Mouse (Mus musculus) kidney, adult 9 months (tissue): ENCODE data around the gene Pdk2.

Source experiments
- DNase-seq: peaks from one replicate; pipeline ENCODE4 v3.0.0; 2022

The Pdk2 gene

DNA sequence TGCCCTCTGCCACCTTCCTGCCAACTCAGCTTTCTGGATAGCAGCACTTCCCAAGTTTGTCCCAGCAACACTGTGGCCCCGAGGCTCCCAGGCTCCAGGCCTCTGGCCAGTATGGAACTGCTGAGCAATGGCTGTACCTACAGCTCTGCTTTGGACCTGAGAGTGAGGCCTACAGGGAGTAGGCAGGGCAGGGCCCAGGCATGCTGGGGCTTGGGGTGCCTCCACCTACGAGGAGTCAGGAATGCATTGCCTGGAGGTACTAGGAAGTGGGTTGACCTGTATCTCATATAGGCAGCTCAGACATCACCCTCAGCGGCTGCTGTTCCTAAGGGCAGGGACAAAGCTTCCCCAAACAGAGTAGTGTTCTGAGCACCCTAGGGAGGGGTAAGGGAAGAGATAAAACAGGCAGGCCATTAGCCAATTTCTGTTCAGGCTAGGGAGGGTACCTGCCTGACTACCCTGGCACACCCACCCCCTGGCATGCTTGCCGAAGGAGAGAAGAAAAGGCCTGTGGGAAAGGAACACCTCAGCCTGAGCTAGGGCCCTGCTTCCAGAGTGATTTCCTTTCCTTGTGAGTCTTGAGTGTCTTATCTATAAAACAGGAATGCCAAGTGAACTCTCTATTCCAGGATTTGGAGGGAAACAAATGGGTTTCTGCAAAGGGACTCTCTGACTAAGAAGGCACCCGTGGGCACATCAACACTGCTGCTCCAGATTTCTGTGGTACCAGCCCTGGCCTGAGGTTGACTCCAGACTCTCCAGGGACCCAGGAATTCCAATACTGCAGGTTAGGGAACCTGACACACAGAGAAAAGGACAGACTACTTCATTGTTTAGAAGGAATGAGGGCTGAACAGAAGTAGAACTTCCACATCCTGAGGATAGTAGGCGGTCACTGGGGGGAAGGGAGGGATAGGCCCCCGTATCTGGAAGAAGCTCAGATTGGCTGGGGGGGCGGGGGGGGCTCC, 29.3 kb upstream of the Pdk2 start:
- DNase-seq = no peak

GRCm38 (mm10) chr11:95069226-95069957, 28.2 kb upstream of the Pdk2 start:
- no peak for DNase-seq

DNA sequence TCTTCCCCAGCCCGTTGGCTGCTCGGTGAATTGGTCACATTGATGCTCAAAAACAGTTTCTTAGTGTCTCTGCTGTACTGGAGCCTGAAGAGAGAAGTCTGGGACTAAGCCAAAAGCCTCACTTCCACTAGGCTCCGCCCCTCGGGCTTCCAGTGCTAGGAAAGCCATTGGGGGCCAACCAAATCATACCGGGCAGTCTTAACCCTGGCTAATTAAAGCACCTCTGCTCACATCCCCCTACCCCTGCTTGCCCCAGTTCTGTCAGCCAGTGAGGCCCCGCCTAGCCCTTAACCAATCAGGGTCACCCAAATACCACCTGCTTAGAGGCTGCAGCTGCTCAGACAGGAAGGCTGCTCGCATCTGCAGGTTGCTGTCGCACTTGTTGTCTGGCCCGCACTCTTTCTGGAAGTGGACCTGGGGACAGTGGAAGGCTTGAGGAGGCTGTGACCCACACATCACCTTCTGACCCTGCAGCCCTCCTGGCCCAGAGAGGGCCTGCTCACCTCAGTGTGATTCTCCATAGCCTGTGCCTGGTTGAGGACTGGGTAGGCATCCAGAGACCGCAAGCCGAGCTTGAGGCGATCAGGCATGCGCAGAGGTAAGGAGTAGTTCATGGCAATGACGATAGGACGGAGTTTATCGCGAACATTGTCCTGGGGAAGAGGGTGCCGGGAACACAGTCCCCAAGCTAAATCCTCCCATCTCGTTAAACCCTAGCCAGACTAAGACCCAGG, 15.8 kb upstream of the Pdk2 start:
- no peak for DNase-seq

- no peak for DNase-seq
Measured at GRCm38 (mm10) chr11:95053062-95053461, 11.9 kb upstream of the Pdk2 start.

DNA sequence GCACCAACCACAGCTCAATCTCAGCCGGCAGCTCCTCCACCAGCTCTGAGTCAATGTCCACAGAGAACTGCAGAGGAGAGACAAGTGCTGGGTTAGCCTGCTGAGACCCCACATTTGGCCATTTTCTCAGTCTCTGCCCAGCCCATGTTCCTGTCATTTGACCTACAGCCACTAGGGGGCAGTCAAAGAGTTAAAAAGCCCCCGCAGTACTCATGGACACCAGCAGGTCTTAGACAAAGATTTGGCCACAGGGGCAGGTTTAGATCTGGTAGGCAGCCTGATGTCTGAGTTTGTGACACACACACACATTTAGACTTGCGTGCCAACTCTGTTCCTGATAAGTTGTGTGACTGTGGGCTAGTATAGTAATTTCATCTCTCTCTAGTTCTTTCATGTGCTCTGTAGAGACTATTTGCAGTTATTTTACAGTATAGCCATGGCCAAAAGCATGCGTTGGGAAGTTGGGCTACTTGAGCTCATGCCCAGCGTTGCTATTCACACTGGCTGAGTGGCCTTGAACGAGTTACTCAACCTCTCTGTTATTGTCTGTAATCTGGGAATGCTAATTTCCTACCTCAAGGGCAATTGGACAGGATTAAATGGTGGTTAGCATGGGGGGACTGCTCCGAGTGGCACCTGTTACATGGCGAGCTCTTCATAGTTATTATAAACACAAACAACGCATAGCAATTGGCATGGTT, 6.0 kb upstream of the Pdk2 start:
- peak; percentile 70 for DNase-seq

DNA sequence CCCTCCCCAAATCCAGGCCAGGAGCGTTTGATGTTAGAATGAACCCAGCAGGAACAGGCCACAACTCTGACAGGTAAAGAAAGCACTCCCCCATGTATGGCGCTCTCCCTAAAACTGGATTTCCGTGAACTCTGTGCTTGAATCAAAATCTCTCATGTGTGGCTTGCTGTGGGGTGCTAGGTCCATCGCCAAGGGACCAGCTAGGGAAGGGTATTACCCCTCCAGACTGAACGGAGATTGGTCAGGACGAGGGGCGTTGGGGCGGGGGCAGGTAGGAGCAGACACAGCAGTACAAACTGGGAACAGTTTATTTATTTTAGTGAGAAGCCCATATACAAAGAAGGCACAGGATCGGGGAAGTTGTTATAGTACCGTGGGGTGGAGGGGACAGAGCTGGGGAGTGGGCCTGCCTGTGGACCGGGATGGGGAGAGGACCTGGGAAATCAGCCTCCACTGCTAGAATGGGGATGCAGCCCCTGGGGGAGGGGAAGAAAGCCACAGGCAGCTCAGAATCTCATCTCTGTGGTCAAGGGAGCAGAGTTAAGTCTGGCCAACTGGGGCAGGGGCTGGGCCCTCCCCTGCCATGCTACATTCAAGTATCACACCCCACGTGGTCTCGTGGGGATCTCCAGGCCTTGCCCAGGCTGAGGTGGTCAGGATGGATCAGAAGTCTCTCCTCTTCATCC, 3.2 kb upstream of the Pdk2 start:
- DNase-seq = no peak

DNA sequence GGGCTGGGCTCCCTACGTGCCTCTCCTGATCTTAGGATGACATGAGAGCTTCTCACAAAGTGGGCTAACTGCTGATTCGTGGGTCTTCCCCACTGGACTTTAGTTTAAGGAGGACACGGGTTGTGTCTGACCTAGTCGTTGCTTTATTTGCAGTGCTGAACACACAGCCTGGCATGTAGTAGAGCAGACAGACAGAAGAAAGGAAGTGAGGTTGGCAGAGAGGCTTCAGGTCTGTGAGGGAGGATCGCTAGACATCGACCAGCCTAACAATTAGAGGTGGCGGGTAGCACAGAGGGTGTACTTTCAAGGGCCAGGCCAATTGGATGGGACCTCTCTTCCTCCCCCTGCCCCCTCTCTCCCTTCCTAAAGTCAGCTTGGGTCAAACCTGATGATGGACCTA, 2.5 kb upstream of the Pdk2 start:
- DNase-seq = no peak

GRCm38 (mm10) chr11:95043060-95043459, 1.9 kb upstream of the Pdk2 start:
- DNase-seq = no peak

GRCm38 (mm10) chr11:95042096-95042495, 942 bp upstream of the Pdk2 start:
- DNase-seq = peak; percentile 94

DNA sequence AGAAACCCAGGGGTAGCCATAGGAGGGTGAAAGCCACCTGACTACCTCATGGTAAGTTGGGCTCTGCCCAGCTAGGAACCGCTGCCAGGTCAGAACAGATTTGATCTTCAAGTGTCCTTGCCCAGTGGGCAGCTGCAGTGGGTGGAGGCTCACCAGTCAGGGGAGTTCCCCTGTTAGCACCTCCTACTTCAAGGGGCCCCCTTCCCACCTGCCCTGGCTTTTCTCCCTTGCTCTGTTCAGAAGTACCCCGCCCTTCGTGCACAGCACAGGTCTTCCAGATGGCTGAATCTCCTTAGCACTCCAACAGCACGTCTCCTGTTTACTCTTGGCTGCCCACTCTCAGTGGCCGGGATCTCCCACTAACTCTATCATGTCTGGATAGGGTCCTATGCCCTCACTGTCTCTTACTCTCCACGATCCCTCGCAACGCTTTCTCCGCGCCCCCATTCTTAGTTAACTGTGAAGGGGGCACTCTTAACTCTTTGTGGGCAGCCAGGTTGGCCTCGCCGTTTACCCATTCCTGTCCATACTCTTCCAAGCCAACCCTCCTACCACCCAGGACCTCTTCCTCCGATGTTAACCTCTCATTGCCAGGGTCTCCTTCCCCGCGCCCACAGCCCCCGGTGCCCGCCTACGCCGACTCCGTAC, 539 bp downstream of the Pdk2 start:
- DNase-seq = peak; percentile 98

GRCm38 (mm10) chr11:95039766-95040165, 1.4 kb downstream of the Pdk2 start:
- DNase-seq = peak; percentile 82

DNA sequence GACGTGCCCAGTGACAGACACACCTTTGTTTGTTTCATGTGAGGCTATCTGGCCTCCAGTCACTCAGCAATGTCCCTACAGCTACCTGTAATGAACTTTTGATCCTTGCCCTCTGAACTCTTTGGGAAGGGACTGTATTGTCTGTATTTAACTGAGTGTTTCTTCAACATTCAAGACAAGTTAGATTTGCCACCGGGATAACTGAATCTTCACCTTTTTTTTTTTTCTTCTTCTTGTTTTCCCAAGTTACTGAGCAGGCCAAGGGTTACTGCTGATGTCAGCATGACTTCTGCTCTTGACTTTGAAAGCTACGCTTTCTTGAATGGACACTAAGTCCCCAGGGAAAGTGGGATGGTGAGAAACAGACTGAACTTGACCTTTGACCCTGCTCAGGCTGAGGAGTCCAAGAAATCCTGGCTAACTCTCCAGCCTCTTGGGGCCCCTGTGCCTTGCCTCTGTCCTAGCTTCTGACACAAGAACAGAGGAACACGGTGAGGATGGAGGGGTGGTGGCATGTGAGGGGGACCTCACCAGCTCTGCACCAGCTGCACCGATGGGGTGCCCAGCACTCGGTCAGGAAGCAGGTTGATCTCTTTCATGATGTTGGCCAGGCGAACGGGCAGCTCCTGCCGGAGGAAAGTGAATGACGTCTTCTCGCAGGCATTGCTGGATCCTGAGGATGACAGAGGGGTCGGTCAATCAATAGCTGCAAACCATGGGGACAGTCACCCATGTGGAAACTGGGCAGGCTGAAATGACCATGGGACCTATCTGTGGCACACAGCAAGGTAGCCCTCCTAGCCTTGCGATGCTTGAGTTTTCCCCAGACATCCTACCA, 2.1 kb downstream of the Pdk2 start:
- DNase-seq = peak; percentile 95

GRCm38 (mm10) chr11:95038156-95038817, 2.9 kb downstream of the Pdk2 start:
- DNase-seq = no peak

DNA sequence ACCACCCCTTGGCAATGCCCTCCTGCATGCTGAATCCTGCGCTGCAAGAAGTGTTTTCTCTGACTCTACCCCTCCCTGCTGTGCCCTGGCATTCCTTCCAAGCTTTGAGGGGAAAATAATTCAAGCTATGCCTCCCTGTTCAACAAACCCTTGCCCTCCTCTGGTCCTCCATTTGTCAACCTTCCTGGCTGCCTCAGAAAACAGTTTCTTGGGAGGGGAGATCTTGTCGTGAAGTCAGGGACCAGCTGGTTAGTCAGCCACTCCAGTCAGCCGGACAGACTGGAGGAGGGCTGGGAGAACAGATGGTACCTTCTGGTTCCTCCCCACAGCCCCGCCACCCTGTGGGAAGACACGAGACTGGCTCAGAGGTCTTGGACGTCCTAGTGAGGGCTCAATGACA, 3.8 kb downstream of the Pdk2 start:
- DNase-seq = no peak

GRCm38 (mm10) chr11:95036521-95036920, 4.6 kb downstream of the Pdk2 start:
- DNase-seq = no peak

GRCm38 (mm10) chr11:95034902-95035301, 6.3 kb downstream of the Pdk2 start:
- no peak for DNase-seq

DNA sequence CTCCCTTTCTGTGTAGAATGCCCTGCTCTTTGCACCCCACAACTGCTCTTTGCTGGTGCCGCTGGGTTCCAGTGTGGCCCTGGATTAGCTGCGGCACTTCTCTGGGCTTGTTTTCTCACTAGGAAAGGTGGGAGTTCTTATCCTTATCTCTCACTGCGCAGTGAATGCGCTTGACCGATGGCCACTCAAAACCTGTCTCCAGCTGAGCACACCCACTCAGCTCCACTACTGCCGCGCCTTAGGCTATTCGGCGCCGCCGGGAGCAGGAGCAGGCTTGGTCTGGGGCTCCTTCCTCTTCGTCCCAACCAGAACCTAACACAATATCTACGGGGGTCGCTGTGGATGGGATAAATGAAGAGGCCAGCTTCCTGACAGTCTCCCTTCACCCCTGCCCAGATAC, 7.5 kb downstream of the Pdk2 start:
- no peak for DNase-seq

GRCm38 (mm10) chr11:95032945-95033344, 8.2 kb downstream of the Pdk2 start:
- DNase-seq = peak; percentile 73

DNA sequence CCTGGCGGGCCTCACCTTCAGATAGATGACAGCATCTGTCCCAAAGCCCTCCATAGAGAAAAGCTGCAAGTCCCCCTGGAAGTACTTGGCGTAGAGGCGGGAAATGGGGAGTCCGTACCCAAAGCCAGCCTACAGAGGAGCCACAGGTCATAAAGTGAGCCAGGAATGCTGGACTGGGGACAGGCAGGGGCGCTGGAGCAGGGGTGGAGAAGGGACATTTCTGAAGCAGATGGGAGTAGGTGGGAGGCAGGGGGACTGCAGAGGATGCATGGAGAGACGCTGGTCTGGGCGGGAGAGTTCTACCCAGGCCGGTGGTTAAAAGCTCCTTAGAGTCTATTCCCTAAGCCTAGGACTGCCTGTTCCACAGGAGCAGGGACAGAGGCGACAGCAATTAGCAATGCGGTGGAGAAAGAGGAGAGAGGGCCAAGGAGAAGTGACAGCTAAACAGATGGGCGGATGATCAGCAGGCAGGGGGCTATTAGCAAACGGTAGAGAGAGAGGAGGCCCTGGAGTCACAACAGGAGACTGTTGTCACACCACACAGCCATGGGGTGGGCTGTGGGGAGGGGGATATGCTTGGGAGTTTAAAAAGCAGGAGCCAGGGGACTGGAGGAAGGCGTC, 13.2 kb downstream of the Pdk2 start:
- no peak for DNase-seq

GRCm38 (mm10) chr11:95026849-95027248, 14.3 kb downstream of the Pdk2 start:
- no peak for DNase-seq
